Mouse (Mus musculus) lung, adult 2 months (tissue): Measurements from ENCODE around the gene Pde4b.
A peak's percentile ranks its signal among the peaks of the same experiment; 100 is the strongest.

Experiments
- CTCF ChIP-seq: fragments of 200-500 bp; IDR thresholded peaks from 2 replicates; pipeline ENCODE4 v1.5.1; 2011; ENCODE audit warnings: mild to moderate bottlenecking, low read length, control low read depth; ENCODE audit not compliant: insufficient read depth
- POLR2A ChIP-seq: fragments of 200-500 bp; IDR thresholded peaks from 2 replicates; pipeline ENCODE4 v1.6.1; 2011; ENCODE audit warnings: low read depth, mild to moderate bottlenecking, control low read depth, low read length, borderline replicate concordance; ENCODE audit errors: extremely low read depth

GRCm38 (mm10) chr4:102226700-102227099, 139.4 kb downstream of the Pde4b start:
- no peak for TF ChIP-seq POLR2A
- peak; percentile 28; the same call in 1 of the 2 replicates for TF ChIP-seq CTCF
